Mouse (Mus musculus) mouse embryonic stem cell (cell line): Measurements from ENCODE around the gene Atp13a1.

Experiments used
- in situ Hi-C, 2 experiments: fragments of 300-500 bp; cut with MboI; formaldehyde crosslinking; loops; 1 replicate in 1 of 2; 3 replicates in 1 of 2; pipeline ENCODE4 v1.14.3; 2019 to 2020; ENCODE audit warnings: low sequenced_read_pairs in 2 of 2, low pct_unique_long_range_greater_than_20kb in 1 of 2, mixed read lengths in 1 of 2; ENCODE audit not compliant: unreplicated experiment in 1 of 2

Gene Atp13a1

DNA sequence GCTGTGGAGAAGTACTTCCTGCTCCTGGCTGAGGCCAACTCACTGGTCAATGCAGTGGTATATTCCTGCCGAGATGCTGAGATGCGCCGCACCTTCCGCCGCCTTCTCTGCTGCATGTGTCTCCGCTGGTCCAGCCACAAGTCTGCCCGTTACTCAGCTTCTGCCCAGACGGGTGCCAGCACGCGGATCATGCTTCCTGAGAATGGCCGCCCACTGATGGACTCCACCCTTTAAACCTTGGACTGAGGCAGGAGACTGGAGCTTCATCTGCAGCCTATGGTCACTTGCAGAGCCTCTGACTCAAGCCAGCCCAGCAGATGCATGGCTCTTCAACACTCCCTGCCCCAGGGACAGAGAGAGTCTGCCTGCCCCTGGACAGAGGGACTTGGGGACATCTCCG, 35.4 kb downstream of the Atp13a1 start:
- in situ Hi-C loops, result loop anchor here in 1 of 2 experiments (25.0 kb wide), 1 partner anchor 189 kb away; the partner anchor contains the start of gene Zfp868

DNA sequence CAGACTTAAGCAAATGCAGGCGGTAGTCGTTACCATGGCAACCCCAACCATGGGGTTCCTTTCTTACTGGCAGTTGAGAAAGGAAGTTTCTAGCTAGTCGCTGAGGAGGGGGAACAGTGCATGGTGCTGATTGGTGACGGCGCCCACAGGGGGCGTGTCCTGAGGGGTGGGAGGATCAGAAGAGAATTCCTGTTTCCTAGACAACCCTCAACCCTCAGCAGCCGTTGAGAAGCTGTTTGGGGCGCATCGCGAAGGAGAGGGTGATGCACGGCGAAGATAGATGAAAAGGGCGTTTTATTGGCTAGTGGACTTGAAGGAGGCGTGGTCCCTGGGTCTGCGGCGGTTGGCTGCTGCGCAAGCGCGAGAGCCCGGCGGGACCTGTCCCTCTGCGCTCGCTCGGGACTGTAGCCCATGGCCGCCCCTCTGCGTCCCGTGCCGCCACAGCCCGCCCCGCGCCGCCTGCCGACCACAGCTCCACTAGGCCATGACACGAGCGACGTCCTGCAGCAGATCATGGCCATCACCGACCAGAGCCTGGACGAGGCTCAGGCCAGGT, 41.4 kb downstream of the Atp13a1 start, which contains the start of gene Pbx4:
Gene Pbx4, plus strand, starts transcription at position 194 of the 556 bp plus-strand sequence.
- in situ Hi-C loops, result loop anchor here in 1 of 2 experiments (25.0 kb wide), 1 partner anchor 195 kb away; the partner anchor contains the start of gene Zfp868

DNA sequence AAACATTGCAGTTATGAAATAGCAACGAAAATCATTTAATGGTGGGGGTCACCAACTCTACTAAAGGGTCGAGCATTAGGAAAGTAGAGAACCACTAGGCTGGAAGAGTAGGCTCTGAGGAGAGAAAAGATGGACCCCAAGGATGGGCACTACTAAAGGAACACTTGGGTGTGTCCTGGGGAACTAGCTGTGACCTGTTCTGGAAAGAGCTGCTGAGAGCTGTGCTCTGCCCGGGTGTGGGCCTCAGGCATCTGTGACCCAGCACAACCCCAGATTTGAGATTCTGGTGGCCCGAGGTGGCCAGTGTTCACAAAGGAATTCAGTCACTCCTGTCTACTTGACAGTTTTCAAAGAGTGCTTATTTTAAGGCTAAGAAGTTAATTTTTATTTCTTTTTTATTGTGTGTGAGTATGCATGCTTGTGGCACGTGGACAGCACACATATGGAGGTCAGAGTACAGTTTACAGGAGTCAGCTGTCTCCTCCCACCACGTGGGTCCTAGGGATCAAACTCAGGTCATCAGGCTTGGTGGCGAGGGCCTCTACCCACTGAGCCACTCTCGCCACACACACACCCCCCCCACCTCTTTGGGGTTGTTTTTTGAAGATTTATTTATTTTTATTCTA, 46.2 kb downstream of the Atp13a1 start:
- in situ Hi-C loops, result loop anchor here in 1 of 2 experiments (25.0 kb wide), 1 partner anchor 200 kb away; the partner anchor contains the start of gene Zfp868

DNA sequence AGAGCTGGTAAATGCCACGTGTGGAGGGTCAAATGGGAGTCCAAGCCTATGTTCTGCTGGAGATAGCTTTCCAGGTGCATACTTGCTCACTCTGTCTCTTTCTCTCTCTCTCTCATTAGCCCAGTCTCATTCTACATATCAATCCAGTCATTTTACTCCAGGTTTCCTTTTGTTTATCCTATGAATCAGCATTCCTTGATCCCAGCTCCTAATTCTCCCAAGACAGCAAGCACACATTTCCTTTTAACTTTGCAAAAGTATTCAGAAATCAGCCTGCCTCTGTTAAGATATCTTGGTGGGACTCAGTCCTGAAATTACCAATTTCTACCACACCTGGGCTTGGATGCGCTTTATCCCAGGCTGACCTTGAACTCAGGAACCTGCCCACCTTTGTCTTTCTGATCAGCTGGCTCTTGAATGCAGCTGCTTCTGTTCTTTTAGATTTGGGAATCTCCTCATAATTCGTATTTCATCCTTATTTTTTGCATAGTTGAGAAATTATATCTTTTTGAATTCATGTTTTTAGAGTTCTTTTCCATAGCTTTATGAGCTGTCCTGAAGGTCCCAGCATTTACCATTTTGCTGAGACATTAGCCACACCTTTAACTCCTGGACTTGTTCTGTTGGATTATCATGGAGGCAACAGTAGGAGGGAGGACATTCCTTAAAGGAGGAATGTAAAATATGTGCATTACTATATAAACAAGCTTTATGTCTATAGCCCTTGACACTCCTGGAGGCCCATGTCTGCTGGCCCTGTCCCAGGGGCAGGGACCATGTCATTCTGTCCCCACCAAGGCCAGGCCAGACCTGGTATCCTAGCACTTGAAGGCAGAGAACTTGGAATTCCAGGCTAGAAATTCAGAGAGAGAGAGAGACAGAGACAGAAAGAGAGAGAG, 56.5 kb downstream of the Atp13a1 start:
- in situ Hi-C loops, result loop anchor here in 1 of 2 experiments (25.0 kb wide), 1 partner anchor 210 kb away; the partner anchor contains the start of gene Zfp868

DNA sequence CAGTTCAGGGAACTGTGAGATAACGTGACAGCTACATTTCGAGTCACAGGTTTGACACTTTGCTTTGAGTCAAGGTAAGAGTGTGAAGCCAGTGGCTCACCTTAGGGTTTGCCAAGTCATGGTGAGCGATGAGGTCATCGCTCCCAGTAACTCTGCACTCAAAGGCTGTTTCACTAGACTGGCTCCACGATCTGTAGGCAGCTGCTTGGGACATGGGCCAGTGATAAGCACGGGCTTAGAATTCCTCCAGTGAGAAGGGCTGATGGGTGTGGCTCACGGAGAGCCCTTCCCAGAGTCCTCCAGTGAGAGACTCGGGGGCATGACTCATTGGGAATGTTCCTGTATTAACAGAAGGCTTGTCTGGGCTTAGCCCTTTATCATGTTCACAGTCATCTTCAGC, 58.0 kb downstream of the Atp13a1 start:
- in situ Hi-C loops, result loop anchor here in 1 of 2 experiments (25.0 kb wide), 1 partner anchor 212 kb away; the partner anchor contains the start of gene Zfp868

DNA sequence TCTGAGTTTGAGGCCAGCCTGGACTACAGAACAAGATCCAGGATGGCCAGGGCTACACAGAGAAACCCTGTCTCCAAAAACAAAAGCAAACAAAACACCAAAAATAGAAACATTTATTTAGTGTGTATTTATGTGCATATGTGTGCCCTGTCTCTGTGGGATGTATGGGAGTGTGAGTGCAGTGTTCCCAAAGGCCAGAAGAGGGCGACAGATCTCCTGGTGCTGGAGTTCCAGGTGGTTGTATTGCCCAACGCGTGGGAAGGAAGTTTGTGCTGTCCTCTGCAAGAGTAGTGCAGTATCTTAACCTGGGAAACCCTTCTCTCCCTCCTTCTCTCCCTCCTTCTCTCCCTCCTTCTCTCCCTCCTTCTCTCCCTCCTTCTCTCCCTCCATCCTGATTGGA, 58.9 kb downstream of the Atp13a1 start:
- in situ Hi-C loops, result loop anchor here (25.0 kb wide), 2 partner anchors 213 to 513 kb away; partner anchors contain the start of gene Zfp868 (in 2 of the 2)

DNA sequence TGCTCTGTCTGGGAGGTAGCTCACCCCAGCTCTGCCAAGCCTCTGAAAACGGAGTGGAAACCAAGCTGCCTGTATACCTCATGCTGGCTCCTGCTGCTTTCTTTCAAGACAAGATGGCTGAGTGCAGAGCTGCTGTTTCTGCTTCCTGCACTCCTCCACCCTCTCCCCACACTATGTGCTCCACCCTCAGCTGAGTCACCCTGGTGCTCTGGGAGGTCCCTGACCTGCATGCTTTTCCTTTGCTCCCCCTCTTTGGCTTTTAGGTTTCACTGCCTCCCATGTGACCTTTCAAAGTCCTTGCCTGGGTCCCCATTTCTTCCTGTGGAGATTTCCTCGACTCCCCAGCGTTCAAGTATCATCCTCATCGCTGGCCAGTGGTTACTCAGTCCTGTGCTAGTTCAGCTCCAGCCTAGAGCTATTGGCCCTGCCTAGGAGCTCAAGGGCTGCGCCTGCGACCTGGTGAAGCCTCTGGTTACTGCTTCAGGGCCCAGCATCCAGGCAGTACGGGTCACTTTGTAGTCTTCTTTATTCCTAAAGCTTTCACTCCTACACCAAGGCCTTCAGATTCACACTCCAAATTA, 60.1 kb downstream of the Atp13a1 start:
- in situ Hi-C loops, result loop anchor here in 1 of 2 experiments (25.0 kb wide), 2 partner anchors 214 to 514 kb away; partner anchors contain the start of gene Zfp868

DNA sequence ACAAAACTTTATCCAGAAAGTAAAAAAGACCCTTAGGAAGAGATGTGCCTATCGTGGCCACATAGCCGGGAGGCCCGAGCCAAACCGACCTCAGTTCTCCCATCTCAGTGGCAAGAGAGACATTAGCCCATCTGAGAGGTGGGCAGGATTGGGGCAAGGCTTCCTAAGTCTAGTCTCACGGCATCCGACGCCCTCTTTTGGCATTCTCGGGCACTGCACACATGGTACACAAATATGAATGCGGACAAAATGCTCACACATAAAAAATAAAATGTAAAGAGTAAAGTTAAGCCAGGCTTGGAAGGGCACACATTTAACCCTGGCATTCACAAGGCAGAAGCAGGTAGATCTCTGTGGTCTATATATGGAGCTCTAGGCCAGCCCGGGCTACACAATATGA, 62.9 kb downstream of the Atp13a1 start:
- in situ Hi-C loops, result loop anchor here in 1 of 2 experiments (25.0 kb wide), 2 partner anchors 217 to 517 kb away; partner anchors contain the start of gene Zfp868
